Mouse (Mus musculus) neural tube, embryonic 11.5 days (tissue): ENCODE measurements at regions not wholly inside any gene's neighbourhood (a gene's known extent, or its start where the extent isn't known, plus 50 kb on each side); places are given as distances from the start of the nearest gene placed in this dataset.

ENCODE experiments used
- ATAC-seq: fragments of 200-750 bp; cut with Nextera tagmentation; 2 replicates; pipeline ENCODE4 v1.8.0; 2017; ENCODE audit warnings: moderate number of reproducible peaks, mild to moderate bottlenecking, moderate TSS enrichment, moderate library complexity; ENCODE audit not compliant: insufficient read depth, low FRiP score, low TSS enrichment
- DNase-seq: peaks from one replicate; pipeline ENCODE4 v3.0.0-alpha.2; 2015; ENCODE audit warnings: low spot score
- H3K27ac ChIP-seq: fragments of 300-500 bp; sonication (generic); 2 replicates; pipeline ENCODE4 v1.5.1; 2014; ENCODE audit warnings: low read depth, mild to moderate bottlenecking, low read length
- H3K27me3 ChIP-seq: fragments of 300-500 bp; sonication (generic); 2 replicates; pipeline ENCODE4 v1.6.1; 2014; ENCODE audit warnings: mild to moderate bottlenecking, low read length, mixed read lengths; ENCODE audit not compliant: control insufficient read depth, insufficient read depth
- H3K36me3 ChIP-seq: fragments of 300-500 bp; sonication (generic); 2 replicates; pipeline ENCODE4 v1.6.1; 2014; ENCODE audit warnings: mild to moderate bottlenecking, low read length, moderate library complexity, mixed read lengths; ENCODE audit not compliant: control insufficient read depth, insufficient read depth
- H3K4me1 ChIP-seq: fragments of 300-500 bp; sonication (generic); 2 replicates; pipeline ENCODE4 v1.6.1; 2014; ENCODE audit warnings: low read length, mixed read lengths; ENCODE audit not compliant: control insufficient read depth, insufficient read depth
- H3K4me2 ChIP-seq: fragments of 300-500 bp; sonication (generic); 2 replicates; pipeline ENCODE4 v1.6.1; 2014; ENCODE audit warnings: low read depth, mild to moderate bottlenecking, moderate library complexity
- H3K4me3 ChIP-seq: fragments of 300-500 bp; sonication (generic); 2 replicates; pipeline ENCODE4 v1.5.1; 2014; ENCODE audit warnings: low read depth, low read length
- H3K9ac ChIP-seq: fragments of 300-500 bp; sonication (generic); 2 replicates; pipeline ENCODE4 v1.6.1; 2014; ENCODE audit warnings: mild to moderate bottlenecking, low read length
- H3K9me3 ChIP-seq: fragments of 300-500 bp; sonication (generic); 2 replicates; pipeline ENCODE4 v1.6.1; 2016; ENCODE audit warnings: low read length; ENCODE audit not compliant: control insufficient read depth
- WGBS: fragments of 180-500 bp; shearing (Covaris S2); extraction: QIAGEN DNeasy Blood & Tissue Kit; methylation state at CpG from one replicate; pipeline ENCODE4 v1.1.7; 2014; 5-methylcytosine and 5-hydroxymethylcytosine counted together

DNA sequence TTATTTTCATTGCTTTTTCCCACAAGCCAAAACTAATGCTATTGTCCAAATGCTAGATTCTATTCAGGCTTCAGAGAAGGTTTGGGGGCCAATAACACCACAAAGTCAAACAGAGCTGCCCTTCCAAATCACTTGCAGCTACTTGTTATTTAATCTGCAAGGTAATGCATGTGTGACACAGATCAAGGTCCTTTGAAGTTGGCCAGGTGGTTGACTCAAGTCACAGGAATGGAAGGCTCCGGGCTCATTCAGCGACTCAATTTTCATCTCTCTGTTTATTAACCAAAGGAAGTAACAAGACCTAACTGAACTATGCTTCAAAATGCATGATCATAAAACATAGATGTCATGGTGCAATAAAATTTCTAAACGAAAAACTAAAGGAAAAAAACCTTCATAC is 300.0 kb upstream of the 1700008P02Rik start:
- no peak for ATAC-seq
- no peaks in the 10 kb centered on the region for H3K4me1 ChIP-seq
- no peak for DNase-seq
- no peaks in the 10 kb centered on the region for H3K36me3 ChIP-seq
- no peaks in the 10 kb centered on the region for H3K9me3 ChIP-seq
- no peaks in the 10 kb centered on the region for H3K27me3 ChIP-seq
- H3K4me3 ChIP-seq, result no peak overlapping the region
- WGBS, result 78% methylated on average over 3 of the region's 3 CpGs
- H3K27ac ChIP-seq, result no peak overlapping the region
- no peak overlapping the region for H3K4me2 ChIP-seq
- H3K9ac ChIP-seq, result no peak overlapping the region

DNA sequence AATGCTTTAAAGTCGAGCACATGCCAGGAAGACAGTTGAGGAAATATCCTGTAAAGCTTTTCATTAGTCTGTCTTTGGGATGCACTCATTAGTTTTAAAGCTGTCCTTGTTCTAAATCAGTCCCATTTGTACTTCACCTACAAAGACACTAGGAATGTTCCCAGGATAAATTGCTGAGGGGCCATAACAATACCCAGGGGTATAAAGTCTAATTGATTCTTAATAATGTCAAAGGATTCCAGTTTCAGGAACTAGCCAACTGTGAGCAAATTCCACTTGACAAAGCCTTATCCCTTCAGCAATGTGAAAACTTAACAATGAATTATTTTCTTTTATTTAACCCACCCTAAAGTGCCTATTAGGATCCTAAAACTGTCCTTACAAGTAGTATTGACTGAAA is 267.7 kb upstream of the 1700008P02Rik start:
- no peak overlapping the region for H3K4me2 ChIP-seq
- no peaks in the 10 kb centered on the region for H3K9me3 ChIP-seq
- no peaks in the 10 kb centered on the region for H3K36me3 ChIP-seq
- no peak overlapping the region for H3K9ac ChIP-seq
- no peak overlapping the region for H3K27ac ChIP-seq
- no peaks in the 10 kb centered on the region for H3K4me1 ChIP-seq
- H3K4me3 ChIP-seq, result no peak overlapping the region
- WGBS, result 28% methylated on average over 1 of the region's 1 CpGs
- no peak for ATAC-seq
- DNase-seq, result no peak
- no peaks in the 10 kb centered on the region for H3K27me3 ChIP-seq

DNA sequence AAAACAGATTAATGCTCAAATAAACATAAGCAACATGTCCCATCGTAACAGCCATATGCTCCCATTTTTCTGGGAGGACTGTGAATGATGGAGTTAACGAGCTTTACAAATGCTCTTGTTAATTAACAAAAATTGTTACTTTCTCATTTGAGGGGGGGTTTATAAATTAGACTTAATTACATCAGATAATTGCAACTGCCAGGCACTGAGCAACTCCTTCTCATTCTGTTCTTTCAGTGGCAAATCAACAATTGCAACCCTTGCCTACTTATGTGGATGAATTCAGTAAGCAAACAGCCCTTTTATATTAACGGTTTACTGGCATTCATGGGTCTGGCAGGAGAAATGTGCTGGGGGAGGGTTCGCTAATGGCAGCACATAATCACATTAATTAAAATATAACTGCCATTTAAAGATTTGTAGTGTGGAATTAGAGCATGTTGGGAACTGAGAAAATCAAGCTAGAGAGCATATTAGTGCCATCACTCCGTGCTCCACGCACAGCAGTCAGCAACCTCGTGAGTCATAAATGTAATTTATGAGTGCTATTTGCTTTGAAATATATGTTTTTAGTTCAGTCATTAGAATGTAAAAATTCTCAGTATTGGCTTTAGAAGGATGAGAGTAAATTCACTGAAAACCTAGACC is 266.9 kb upstream of the 1700008P02Rik start:
- no peaks in the 10 kb centered on the region for H3K4me1 ChIP-seq
- 63% methylated on average over 7 of the region's 7 CpGs for WGBS
- no peaks in the 10 kb centered on the region for H3K27me3 ChIP-seq
- no peaks in the 10 kb centered on the region for H3K36me3 ChIP-seq
- no peaks in the 10 kb centered on the region for H3K9me3 ChIP-seq
- ATAC-seq (no peak), DNase-seq (no peak)
- H3K4me2 ChIP-seq, result no peak overlapping the region
- H3K9ac ChIP-seq, result no peak overlapping the region
- H3K27ac ChIP-seq, result no peak overlapping the region
- no peak overlapping the region for H3K4me3 ChIP-seq

DNA sequence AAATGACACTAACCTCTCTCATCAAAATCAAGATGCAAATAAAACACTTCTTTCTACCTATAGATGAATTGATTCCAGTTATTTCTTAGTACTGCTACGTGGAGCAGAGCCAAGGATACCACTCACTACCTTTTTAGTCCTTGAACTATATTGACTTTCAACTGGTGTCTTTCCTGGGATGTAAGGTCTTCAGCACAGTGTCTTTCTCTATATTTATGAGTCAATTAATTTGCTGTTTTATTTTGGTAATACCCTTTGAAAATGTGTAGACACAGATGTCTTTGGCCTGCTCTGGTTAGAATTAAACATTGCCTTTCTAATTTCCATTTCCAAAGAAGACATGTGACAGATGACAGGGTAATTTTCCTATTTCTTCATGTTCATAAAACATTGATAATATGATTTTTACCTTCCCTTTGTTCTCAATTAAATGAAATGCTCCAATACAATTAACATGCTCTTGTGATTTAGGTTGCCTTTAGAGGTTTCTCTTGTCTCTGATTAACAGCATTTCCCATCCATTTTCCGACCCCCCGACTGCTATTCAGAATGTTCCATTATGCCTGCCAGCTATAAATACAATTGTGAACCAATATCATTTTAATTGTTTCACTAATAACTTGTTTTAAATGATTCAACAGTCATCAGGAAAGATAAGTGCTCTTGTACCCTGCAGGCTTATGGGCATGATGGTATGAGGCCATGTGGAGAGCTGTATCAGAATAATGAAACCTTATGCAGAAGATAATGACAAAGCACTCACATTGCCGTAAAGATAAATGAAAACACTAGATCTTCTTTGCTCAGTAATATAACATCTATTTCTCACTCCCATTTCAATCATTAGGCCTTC is 266.2 kb upstream of the 1700008P02Rik start:
- Histone ChIP-seq H3K4me2 (no peak overlapping the region), H3K36me3 (no peaks in the 10 kb centered on the region), H3K4me1 (no peaks in the 10 kb centered on the region), H3K9ac (no peak overlapping the region), H3K4me3 (no peak overlapping the region), H3K27me3 (no peaks in the 10 kb centered on the region), H3K27ac (no peak overlapping the region), H3K9me3 (no peaks in the 10 kb centered on the region)
- ATAC-seq (peak; percentile 79), DNase-seq (no peak)
- 73% methylated on average over 4 of the region's 4 CpGs for WGBS

DNA sequence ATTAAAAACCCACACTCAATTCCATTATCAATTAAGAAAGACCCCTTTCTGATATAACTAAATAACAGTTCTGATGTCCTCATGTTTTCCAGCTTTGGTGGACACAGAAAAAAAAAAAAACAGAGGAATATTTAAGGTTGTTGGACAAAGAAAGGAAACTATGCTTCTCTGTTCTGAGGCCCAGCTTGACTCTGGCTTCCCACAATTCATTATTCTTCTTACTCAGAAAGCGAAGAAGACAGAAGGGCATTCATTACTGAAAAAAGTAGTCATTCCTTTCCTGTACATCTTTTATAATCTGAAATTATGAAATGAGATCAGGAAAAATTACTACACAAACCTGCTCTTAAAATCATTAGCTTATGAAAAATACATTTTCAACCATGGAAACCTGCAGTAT is 263.2 kb upstream of the 1700008P02Rik start:
- DNase-seq (no peak), ATAC-seq (no peak)
- Histone ChIP-seq H3K4me3 (no peak overlapping the region), H3K27me3 (no peaks in the 10 kb centered on the region), H3K4me2 (no peak overlapping the region), H3K9me3 (no peaks in the 10 kb centered on the region), H3K9ac (no peak overlapping the region), H3K27ac (no peak overlapping the region), H3K36me3 (no peaks in the 10 kb centered on the region), H3K4me1 (no peaks in the 10 kb centered on the region)
- 71% methylated on average over 1 of the region's 1 CpGs for WGBS

DNA sequence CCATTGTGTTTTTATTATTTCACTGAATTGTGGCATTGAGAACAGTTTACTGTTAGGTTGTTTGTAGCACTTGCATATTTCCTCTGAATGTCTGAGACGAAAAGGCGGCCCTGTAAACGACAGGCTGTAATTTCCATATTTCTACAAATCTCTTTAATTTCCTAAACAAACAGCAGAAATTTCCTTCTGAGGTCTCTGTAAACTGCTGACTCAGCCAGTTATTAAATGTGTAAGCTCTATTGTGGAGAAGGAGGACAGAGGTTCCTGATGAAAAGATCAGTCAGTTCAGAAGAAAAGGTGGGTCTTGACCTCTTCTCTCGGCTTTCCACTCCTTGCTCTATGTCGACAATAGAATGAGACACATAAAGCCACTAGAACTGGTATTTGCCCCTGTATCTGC is 256.0 kb upstream of the 1700008P02Rik start:
- ATAC-seq, result no peak
- Histone ChIP-seq H3K9me3 (no peaks in the 10 kb centered on the region), H3K36me3 (no peaks in the 10 kb centered on the region), H3K27me3 (no peaks in the 10 kb centered on the region), H3K9ac (no peak overlapping the region), H3K4me2 (no peak overlapping the region), H3K4me1 (no peaks in the 10 kb centered on the region), H3K4me3 (no peak overlapping the region), H3K27ac (no peak overlapping the region)
- WGBS, result 84% methylated on average over 5 of the region's 5 CpGs
- no peak for DNase-seq

DNA sequence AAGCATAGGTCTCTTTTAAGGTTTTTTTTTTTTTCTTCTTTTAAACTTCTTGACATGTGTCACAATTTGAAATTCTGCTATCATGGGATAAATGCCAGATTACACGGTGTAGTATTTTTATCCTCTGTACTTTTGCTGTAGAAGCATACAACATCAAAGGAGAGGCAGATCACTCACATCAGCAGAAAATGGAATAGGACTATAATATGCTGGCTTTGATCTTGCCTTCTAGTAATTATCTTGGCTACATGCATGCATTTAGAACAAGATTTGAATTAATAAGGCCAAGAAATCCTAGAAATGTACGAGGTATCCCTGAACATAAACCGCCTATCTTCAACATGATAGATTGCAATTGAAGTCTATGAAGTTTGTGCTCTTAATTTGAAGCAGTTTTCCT is 251.9 kb upstream of the 1700008P02Rik start:
- ATAC-seq, result no peak
- no peak overlapping the region for H3K4me2 ChIP-seq
- no peak overlapping the region for H3K9ac ChIP-seq
- H3K36me3 ChIP-seq, result no peaks in the 10 kb centered on the region
- H3K9me3 ChIP-seq, result no peaks in the 10 kb centered on the region
- 80% methylated on average over 3 of the region's 3 CpGs for WGBS
- H3K4me3 ChIP-seq, result no peak overlapping the region
- no peak overlapping the region for H3K27ac ChIP-seq
- no peak for DNase-seq
- no peaks in the 10 kb centered on the region for H3K4me1 ChIP-seq
- no peaks in the 10 kb centered on the region for H3K27me3 ChIP-seq

DNA sequence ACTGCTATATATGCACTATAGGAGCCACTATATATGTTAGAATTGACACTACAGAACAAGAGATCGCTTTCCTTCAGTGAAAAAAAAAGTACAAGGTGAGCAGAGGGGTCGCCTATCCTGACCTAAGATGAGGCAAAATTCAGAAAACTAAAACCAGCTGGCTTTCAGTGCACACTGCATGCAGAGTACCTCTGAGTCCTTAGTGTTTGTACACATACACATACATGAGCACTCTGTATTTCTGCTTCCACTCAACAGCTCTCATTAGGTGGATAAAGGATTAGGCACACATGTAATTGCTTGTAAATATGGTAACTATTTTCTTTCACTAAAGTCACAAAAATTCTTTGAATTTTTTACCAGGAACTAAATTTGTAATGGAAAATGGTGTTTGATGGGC is 251.5 kb upstream of the 1700008P02Rik start:
- no peak overlapping the region for H3K4me3 ChIP-seq
- no peak overlapping the region for H3K4me2 ChIP-seq
- H3K4me1 ChIP-seq, result no peaks in the 10 kb centered on the region
- no peak for ATAC-seq
- H3K9ac ChIP-seq, result no peak overlapping the region
- H3K27me3 ChIP-seq, result no peaks in the 10 kb centered on the region
- no peak overlapping the region for H3K27ac ChIP-seq
- no peak for DNase-seq
- 83% methylated on average over 2 of the region's 2 CpGs for WGBS
- H3K9me3 ChIP-seq, result no peaks in the 10 kb centered on the region
- H3K36me3 ChIP-seq, result no peaks in the 10 kb centered on the region

DNA sequence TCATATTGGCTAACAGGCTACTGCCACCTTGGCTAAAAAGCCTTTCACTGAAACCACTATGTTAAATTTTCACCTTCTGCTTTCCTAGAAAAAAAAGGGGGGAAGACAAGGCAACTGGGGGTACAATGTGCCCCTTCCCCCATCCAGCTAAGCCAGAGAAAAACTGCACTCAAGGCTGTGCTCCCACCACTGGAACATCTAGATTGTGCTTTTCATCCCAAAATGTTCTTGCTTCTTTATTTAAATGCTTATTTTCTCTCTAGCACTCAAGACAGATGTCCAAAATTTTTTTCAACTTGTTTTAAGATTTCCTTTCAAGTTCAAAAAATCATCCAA is 245.9 kb upstream of the 1700008P02Rik start:
- H3K36me3 ChIP-seq, result no peaks in the 10 kb centered on the region
- no peaks in the 10 kb centered on the region for H3K4me1 ChIP-seq
- ATAC-seq, result no peak
- no peaks in the 10 kb centered on the region for H3K27me3 ChIP-seq
- H3K4me2 ChIP-seq, result no peak overlapping the region
- no peak overlapping the region for H3K4me3 ChIP-seq
- H3K9me3 ChIP-seq, result no peaks in the 10 kb centered on the region
- H3K27ac ChIP-seq, result no peak overlapping the region
- no peak for DNase-seq
- H3K9ac ChIP-seq, result no peak overlapping the region
